8 mouse cellular contexts compared by ENCODE assay signal in the genomic region with DNA sequence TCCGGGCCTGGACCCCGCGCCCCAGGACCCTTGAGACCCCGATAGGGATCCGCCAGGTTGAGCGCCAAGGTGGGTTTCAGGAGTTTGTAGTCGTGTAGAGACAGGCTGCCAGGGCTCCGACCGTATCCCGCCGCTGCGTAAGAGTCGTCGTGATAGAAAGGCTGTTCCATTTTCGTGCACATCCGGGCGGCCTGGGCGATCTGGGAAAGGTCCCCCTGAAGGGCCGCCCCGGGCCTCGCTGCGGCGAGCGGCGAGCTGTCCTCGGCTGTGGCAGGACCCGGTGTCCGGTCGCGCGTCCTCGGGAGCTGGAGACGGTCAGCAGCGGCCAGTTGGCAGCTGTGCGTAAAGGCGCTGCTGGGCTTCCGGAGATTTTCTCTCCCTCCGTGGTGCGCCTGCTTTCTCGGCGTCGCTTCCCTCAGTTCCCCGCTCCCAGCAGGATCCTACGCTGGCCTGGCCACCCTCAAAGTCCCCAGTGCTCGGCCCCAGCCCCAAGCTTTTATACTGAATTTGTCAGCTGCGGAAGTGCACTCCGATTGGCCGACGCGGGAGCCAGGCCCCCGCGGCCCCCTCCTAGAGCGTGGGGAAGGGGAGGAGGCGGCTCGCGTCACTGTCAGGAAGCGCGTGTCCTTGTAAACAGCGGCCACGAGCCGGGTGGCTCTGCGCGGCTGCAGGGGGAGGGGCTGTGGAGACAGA. TPM values are rescaled to one million over a fixed set of nuclear protein-coding genes. Genes with fewer than 3 reads are reported as not detected.
DNase-seq lines count a peak whose midpoint lies in the region; ATAC-seq lines count a peak whose summit lies in the region.

A gene (minus strand): TSS at position 471 of the 693 bp plus-strand sequence.

- ATAC-seq in hindbrain, embryonic 13.5 days (ENCODE audit: low FRiP score) = peak; percentile 41

- H3K27ac ChIP-seq in hindbrain, embryonic 13.5 days = peak within 1 kb of the TSS; percentile 77

- under 1% methylated on average over 63 of the region's 63 CpGs for WGBS in hindbrain, embryonic 13.5 days

- peak; percentile 98 for DNase-seq in MN1 (ENCODE audit: low spot score)
- DNase-seq in cerebellum, adult 9-11 months = peak; percentile 94
- peak; percentile 86 to 93 for DNase-seq in frontal cortex, postnatal 25 days (ENCODE audit: low spot score in 2 of 2)
- peak; percentile 88 for DNase-seq in layer of hippocampus, postnatal 25 days (ENCODE audit: extremely low spot score in 1 of 2, low spot score in 1 of 2)
- DNase-seq in lung, postnatal 14 days = peak; percentile 97
- DNase-seq in ovary, postnatal 36 days (ENCODE audit: low spot score) = peak; percentile 91
- DNase-seq in thymus, postnatal 14 days = peak; percentile 96

- H3K27me3 ChIP-seq in hindbrain, embryonic 13.5 days = peaks cover 41% of the 10 kb centered on the region

- H3K9ac ChIP-seq in hindbrain, embryonic 13.5 days = peak within 1 kb of the TSS; percentile 74

- H3K4me3 ChIP-seq in hindbrain, embryonic 13.5 days = peak within 1 kb of the TSS; percentile 52

- H3K36me3 ChIP-seq in hindbrain, embryonic 13.5 days = peaks cover 13% of the 10 kb centered on the region

- H3K9me3 ChIP-seq in hindbrain, embryonic 13.5 days = no peaks in the 10 kb centered on the region

- peaks cover 79% of the 10 kb centered on the region for H3K4me1 ChIP-seq in hindbrain, embryonic 13.5 days (replicated peaks)

- peak within 1 kb of the TSS; percentile 91 for H3K4me2 ChIP-seq in hindbrain, embryonic 13.5 days

RNA-seq across cellular contexts. Expression of the gene that starts here (rescaled TPM):
- polyA plus RNA-seq in hindbrain, embryonic 13.5 days (2015; fragmentation: Nextera tagmentation; extraction: Ambion mirVana) = 5.2 and 5.9 TPM in 2 replicates
- total RNA-seq in layer of hippocampus, postnatal 25 days (2021) = 10 to 100 TPM; 67.9 to 68.8 TPM

Comparison
In these comparisons a context has a peak if more than half of its experiments do, and no peak if none do; other contexts are left out.
1. Peak in every context shown above with its lines: DNase-seq, ATAC-seq, H3K4me3 ChIP-seq and H3K27ac ChIP-seq.